Mouse (Mus musculus): ENCODE measurements around the gene Epb42. TPM values are rescaled to one million over a fixed set of nuclear protein-coding genes. Genes with fewer than 3 reads are reported as not detected.

Epb42 gene
- polyA plus RNA-seq (2015; fragmentation: Nextera tagmentation; extraction: Ambion mirVana) = 0.25 and 0.69 TPM in 2 replicates

GRCm38 (mm10) chr2:121036733-121037341 lies at the start of gene Epb42:
Epb42 (minus strand) TSS chr2:121037072.
- no peak within 1 kb of the TSS for H3K4me2 ChIP-seq (replicated peaks)
- no peak for ATAC-seq (replicated peaks)
- no peak within 1 kb of the TSS for H3K4me3 ChIP-seq
- H3K4me1 ChIP-seq = no peaks in the 10 kb centered on the region
- H3K9me3 ChIP-seq = no peaks in the 10 kb centered on the region
- 75% methylated on average over 5 of the region's 5 CpGs for WGBS
- H3K9ac ChIP-seq (replicated peaks) = no peak within 1 kb of the TSS
- no peaks in the 10 kb centered on the region for H3K36me3 ChIP-seq
- no peak within 1 kb of the TSS for H3K27ac ChIP-seq (replicated peaks)
- H3K27me3 ChIP-seq = no peaks in the 10 kb centered on the region

DNA sequence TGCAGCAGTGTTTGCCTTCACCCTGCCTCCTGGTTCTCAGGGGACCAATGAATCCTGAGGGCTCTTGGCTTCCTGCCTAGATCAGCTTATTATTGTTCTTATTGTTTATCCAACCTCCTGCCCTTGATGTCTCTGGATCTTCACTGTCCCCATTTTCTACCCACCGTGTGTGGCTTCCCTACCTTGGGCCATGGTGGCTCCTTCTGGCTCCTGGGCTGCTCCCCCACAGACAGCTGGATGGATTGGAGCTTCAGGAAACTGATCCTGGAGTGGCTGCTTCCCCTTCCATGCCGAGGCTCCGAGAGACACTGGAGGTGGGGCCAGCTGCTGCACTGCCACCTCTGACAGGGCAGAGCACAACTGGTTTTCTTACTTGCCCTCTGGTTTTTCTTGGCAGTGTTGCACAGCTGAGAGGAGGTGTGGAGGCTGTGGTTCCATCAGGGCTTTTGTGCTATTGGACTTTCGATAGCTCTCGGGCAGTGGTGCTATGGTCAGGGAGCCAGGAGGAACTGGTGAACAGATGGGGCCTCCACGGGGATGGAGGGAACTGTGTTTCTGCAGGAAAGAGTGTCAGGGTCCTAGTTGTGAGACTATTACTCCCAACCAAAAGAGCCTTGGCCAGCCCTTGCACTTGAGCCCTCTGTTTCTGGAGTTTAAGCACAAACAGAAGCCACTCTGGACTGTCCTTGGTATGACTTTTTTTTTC lies 48.8 kb upstream of the Epb42 start, which contains the start of gene Tgm5:
Tgm5 (minus strand) TSS at position 362 of the 706 bp plus-strand sequence.
- Histone ChIP-seq H3K36me3 (no peaks in the 10 kb centered on the region), H3K4me1 (no peaks in the 10 kb centered on the region), H3K9me3 (no peaks in the 10 kb centered on the region), H3K4me2 (replicated peaks) (no peak within 1 kb of the TSS), H3K4me3 (no peak within 1 kb of the TSS), H3K27me3 (no peaks in the 10 kb centered on the region), H3K27ac (replicated peaks) (no peak within 1 kb of the TSS), H3K9ac (replicated peaks) (no peak within 1 kb of the TSS)
- no peak for ATAC-seq (replicated peaks)
- 51% methylated on average over 6 of the region's 6 CpGs for WGBS

DNA sequence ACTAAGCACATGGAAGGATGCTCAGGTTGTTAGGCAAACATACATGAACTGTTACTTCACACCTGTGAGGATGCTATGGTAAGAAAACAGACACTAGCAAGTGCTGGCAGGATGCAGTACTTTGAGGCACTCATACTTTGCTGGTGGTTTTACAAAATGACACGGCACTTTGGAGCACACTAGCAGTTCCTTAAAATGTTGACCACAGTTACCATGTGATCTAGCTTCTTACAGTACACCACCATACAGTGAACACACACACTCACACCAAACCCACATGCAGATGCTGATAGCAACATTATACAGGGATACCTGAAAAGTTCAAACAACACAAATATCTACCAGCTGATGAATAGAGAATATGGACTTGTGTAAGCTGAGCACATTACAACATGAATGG lies 45.8 kb upstream of the Epb42 start:
- H3K4me2 ChIP-seq (replicated peaks) = no peak overlapping the region
- ATAC-seq (replicated peaks) = no peak
- no peaks in the 10 kb centered on the region for H3K36me3 ChIP-seq
- H3K9me3 ChIP-seq = no peaks in the 10 kb centered on the region
- H3K9ac ChIP-seq (replicated peaks) = no peak overlapping the region
- no peaks in the 10 kb centered on the region for H3K4me1 ChIP-seq
- no peaks in the 10 kb centered on the region for H3K27me3 ChIP-seq
- no peak overlapping the region for H3K27ac ChIP-seq (replicated peaks)
- 93% methylated on average over 1 of the region's 1 CpGs for WGBS
- H3K4me3 ChIP-seq = no peak overlapping the region

DNA sequence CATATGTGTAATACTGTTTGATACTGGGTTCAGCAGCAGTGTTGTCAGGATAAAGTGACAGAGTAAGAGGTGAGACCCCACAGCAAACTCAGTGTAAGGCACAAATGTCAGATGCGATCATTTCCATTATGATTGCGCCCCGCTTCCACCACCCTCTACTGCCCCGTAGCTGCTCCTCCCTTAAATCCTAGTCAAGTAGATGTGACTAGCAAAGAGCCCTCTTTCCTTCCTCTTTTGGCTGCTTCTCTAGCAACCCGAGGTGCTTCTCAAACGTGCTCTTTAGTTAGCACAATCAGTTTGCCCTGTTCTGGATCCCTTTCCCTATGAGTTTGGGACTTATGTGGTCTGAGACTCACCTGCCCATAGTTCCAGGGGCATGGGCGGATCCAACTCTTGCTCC lies 37.9 kb upstream of the Epb42 start:
- ATAC-seq (replicated peaks) = no peak
- Histone ChIP-seq H3K4me3 (no peak overlapping the region), H3K4me2 (replicated peaks) (no peak overlapping the region), H3K9me3 (no peaks in the 10 kb centered on the region), H3K27ac (replicated peaks) (no peak overlapping the region), H3K4me1 (no peaks in the 10 kb centered on the region), H3K27me3 (no peaks in the 10 kb centered on the region), H3K36me3 (no peaks in the 10 kb centered on the region), H3K9ac (replicated peaks) (no peak overlapping the region)
- WGBS = 82% methylated on average over 7 of the region's 7 CpGs

- no peaks in the 10 kb centered on the region for H3K36me3 ChIP-seq
- H3K4me1 ChIP-seq = no peaks in the 10 kb centered on the region
- H3K9me3 ChIP-seq = no peaks in the 10 kb centered on the region
- no peak for ATAC-seq (replicated peaks)
- H3K27ac ChIP-seq (replicated peaks) = no peak overlapping the region
- H3K9ac ChIP-seq (replicated peaks) = no peak overlapping the region
- H3K27me3 ChIP-seq = no peaks in the 10 kb centered on the region
- H3K4me3 ChIP-seq = no peak overlapping the region
- WGBS = 83% methylated on average over 6 of the region's 6 CpGs
- no peak overlapping the region for H3K4me2 ChIP-seq (replicated peaks)
Measured at GRCm38 (mm10) chr2:121071871-121072270, 35.0 kb upstream of the Epb42 start.

GRCm38 (mm10) chr2:121069506-121069905 lies 32.6 kb upstream of the Epb42 start:
- no peaks in the 10 kb centered on the region for H3K4me1 ChIP-seq
- H3K9me3 ChIP-seq = no peaks in the 10 kb centered on the region
- no peak for ATAC-seq (replicated peaks)
- WGBS = 80% methylated on average over 6 of the region's 6 CpGs
- no peak overlapping the region for H3K9ac ChIP-seq (replicated peaks)
- no peak overlapping the region for H3K27ac ChIP-seq (replicated peaks)
- no peak overlapping the region for H3K4me2 ChIP-seq (replicated peaks)
- H3K36me3 ChIP-seq = no peaks in the 10 kb centered on the region
- no peaks in the 10 kb centered on the region for H3K27me3 ChIP-seq
- no peak overlapping the region for H3K4me3 ChIP-seq

GRCm38 (mm10) chr2:121067116-121067515 lies 30.2 kb upstream of the Epb42 start:
- ATAC-seq (replicated peaks) = no peak
- WGBS = 64% methylated on average over 4 of the region's 4 CpGs

GRCm38 (mm10) chr2:121061315-121061714 lies 24.4 kb upstream of the Epb42 start:
- Histone ChIP-seq H3K9me3 (no peaks in the 10 kb centered on the region), H3K36me3 (no peaks in the 10 kb centered on the region), H3K27ac (replicated peaks) (no peak overlapping the region), H3K27me3 (no peaks in the 10 kb centered on the region), H3K9ac (replicated peaks) (no peak overlapping the region), H3K4me2 (replicated peaks) (no peak overlapping the region), H3K4me3 (no peak overlapping the region), H3K4me1 (no peaks in the 10 kb centered on the region)
- no peak for ATAC-seq (replicated peaks)
- 89% methylated on average over 2 of the region's 2 CpGs for WGBS

More at GRCm38 (mm10) chr2:121067116-121067515, 30.2 kb upstream of the Epb42 start:
- H3K4me2 ChIP-seq (replicated peaks) = no peak overlapping the region
- H3K9ac ChIP-seq (replicated peaks) = no peak overlapping the region
- no peaks in the 10 kb centered on the region for H3K36me3 ChIP-seq
- H3K27me3 ChIP-seq = no peaks in the 10 kb centered on the region
- no peaks in the 10 kb centered on the region for H3K9me3 ChIP-seq
- H3K27ac ChIP-seq (replicated peaks) = no peak overlapping the region
- no peak overlapping the region for H3K4me3 ChIP-seq
- no peaks in the 10 kb centered on the region for H3K4me1 ChIP-seq

GRCm38 (mm10) chr2:121057997-121058396 lies 21.1 kb upstream of the Epb42 start:
- Histone ChIP-seq H3K4me3 (no peak overlapping the region), H3K4me1 (no peaks in the 10 kb centered on the region), H3K27me3 (no peaks in the 10 kb centered on the region), H3K36me3 (no peaks in the 10 kb centered on the region), H3K27ac (replicated peaks) (no peak overlapping the region), H3K9ac (replicated peaks) (no peak overlapping the region), H3K4me2 (replicated peaks) (no peak overlapping the region), H3K9me3 (no peaks in the 10 kb centered on the region)
- ATAC-seq (replicated peaks) = no peak
- 75% methylated on average over 6 of the region's 6 CpGs for WGBS

- no peak overlapping the region for H3K4me3 ChIP-seq
- H3K4me2 ChIP-seq (replicated peaks) = no peak overlapping the region
- no peak overlapping the region for H3K27ac ChIP-seq (replicated peaks)
- 88% methylated on average over 6 of the region's 6 CpGs for WGBS
- H3K27me3 ChIP-seq = no peaks in the 10 kb centered on the region
- no peaks in the 10 kb centered on the region for H3K36me3 ChIP-seq
- no peaks in the 10 kb centered on the region for H3K4me1 ChIP-seq
- H3K9me3 ChIP-seq = no peaks in the 10 kb centered on the region
- no peak for ATAC-seq (replicated peaks)
- H3K9ac ChIP-seq (replicated peaks) = no peak overlapping the region
Measured at GRCm38 (mm10) chr2:121055915-121056314, 19.0 kb upstream of the Epb42 start.

DNA sequence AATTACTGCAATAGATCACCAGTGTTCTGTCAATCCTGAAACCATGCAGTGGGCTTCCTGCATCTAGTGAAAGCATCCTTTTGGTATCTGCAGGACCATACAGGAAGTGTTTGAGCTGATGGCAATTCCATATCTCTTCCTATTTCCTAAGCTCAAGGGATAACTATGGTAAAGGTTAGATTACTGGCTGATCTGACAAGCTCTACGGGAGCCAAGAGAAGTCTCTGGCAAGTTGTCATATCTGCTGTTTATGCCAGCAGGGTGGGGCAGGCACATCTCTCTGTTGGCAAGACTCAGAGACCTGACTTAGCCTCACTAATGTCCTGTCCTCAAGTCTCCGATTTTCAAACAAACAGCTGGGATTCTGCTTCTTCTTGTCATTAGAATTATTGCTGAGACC lies 17.2 kb upstream of the Epb42 start:
- H3K4me3 ChIP-seq = no peak overlapping the region
- WGBS = 88% methylated on average over 2 of the region's 2 CpGs
- H3K4me2 ChIP-seq (replicated peaks) = no peak overlapping the region

GRCm38 (mm10) chr2:121052176-121052575 lies 15.3 kb upstream of the Epb42 start:
- Histone ChIP-seq H3K27me3 (no peaks in the 10 kb centered on the region), H3K9ac (replicated peaks) (no peak overlapping the region), H3K27ac (replicated peaks) (no peak overlapping the region), H3K4me2 (replicated peaks) (no peak overlapping the region), H3K36me3 (no peaks in the 10 kb centered on the region), H3K4me1 (no peaks in the 10 kb centered on the region), H3K4me3 (no peak overlapping the region), H3K9me3 (no peaks in the 10 kb centered on the region)
- 91% methylated on average over 5 of the region's 5 CpGs for WGBS
- ATAC-seq (replicated peaks) = no peak

More for the DNA sequence above, 17.2 kb upstream of the Epb42 start:
- Histone ChIP-seq H3K27me3 (no peaks in the 10 kb centered on the region), H3K4me1 (no peaks in the 10 kb centered on the region), H3K9me3 (no peaks in the 10 kb centered on the region), H3K36me3 (no peaks in the 10 kb centered on the region), H3K9ac (replicated peaks) (no peak overlapping the region), H3K27ac (replicated peaks) (no peak overlapping the region)
- ATAC-seq (replicated peaks) = no peak

Data from forebrain, embryonic 15.5 days (tissue).